ENCODE assay signal across 9 mouse cellular contexts in genomic region chr13:99284400-99285160, GRCm38 (mm10). TPM values are rescaled to one million over a fixed set of nuclear protein-coding genes. Genes with fewer than 3 reads are reported as not detected.
A peak's percentile ranks its signal among the peaks of the same experiment; 100 is the strongest.
DNase-seq lines count a peak whose midpoint lies in the region; ATAC-seq lines count a peak whose summit lies in the region.
"Had no signal": no experiment of that assay in that cellular context is flagged by ENCODE, and none has a peak within 500 bp of the region (broad histone marks: within the 10 kb centered on the region; RNA-seq: fewer than 3 reads in every experiment).

No protein-coding gene starts in this region.

- H3K36me3 ChIP-seq in neural tube, embryonic 15.5 days = no peaks in the 10 kb centered on the region
- no peaks in the 10 kb centered on the region for H3K36me3 ChIP-seq in limb, embryonic 10.5 days
- H3K36me3 ChIP-seq: liver, embryonic 13.5 days had no signal

- H3K4me2 ChIP-seq in neural tube, embryonic 15.5 days = peak overlapping the region; percentile 22; the same call in 1 of the 2 replicates
- H3K4me2 ChIP-seq: liver, embryonic 13.5 days had no signal

- DNase-seq in cerebellum, adult 18-20 months = peak; percentile 12 to 38
- DNase-seq in layer of hippocampus, postnatal 14 days (ENCODE audit: low spot score in 2 of 2) = peak; percentile 78 to 93
- DNase-seq in kidney, adult 8-10 months = no peak
- no peak for DNase-seq in limb, embryonic 10.5 days (ENCODE audit: low spot score)
- DNase-seq in kidney, postnatal 4 days = no peak
- DNase-seq in adrenal gland, adult 18-20 months (ENCODE audit: low spot score in 2 of 2) = no peak
- DNase-seq: liver, embryonic 13.5 days had no signal

- H3K4me1 ChIP-seq in neural tube, embryonic 15.5 days = peaks cover 28% of the 10 kb centered on the region
- peaks cover 8% of the 10 kb centered on the region; the same call in 1 of the 2 replicates for H3K4me1 ChIP-seq in limb, embryonic 10.5 days
- H3K4me1 ChIP-seq: liver, embryonic 13.5 days had no signal

- H3K9me3 ChIP-seq in neural tube, embryonic 15.5 days (replicated peaks) = no peaks in the 10 kb centered on the region
- no peaks in the 10 kb centered on the region for H3K9me3 ChIP-seq in limb, embryonic 10.5 days (replicated peaks)
- H3K9me3 ChIP-seq: liver, embryonic 13.5 days had no signal

- H3K9ac ChIP-seq in neural tube, embryonic 15.5 days (replicated peaks) = no peak overlapping the region
- H3K9ac ChIP-seq: liver, embryonic 13.5 days had no signal

- 32% methylated on average over 21 of the region's 21 CpGs for WGBS in neural tube, embryonic 15.5 days
- WGBS in limb, embryonic 10.5 days = 92% methylated on average over 21 of the region's 21 CpGs

- H3K27ac ChIP-seq in neural tube, embryonic 15.5 days (replicated peaks) = peak overlapping the region; percentile 69
- no peak overlapping the region for H3K27ac ChIP-seq in limb, embryonic 10.5 days
- H3K27ac ChIP-seq: liver, embryonic 13.5 days had no signal

- H3K27me3 ChIP-seq in neural tube, embryonic 15.5 days (replicated peaks) = no peaks in the 10 kb centered on the region
- no peaks in the 10 kb centered on the region for H3K27me3 ChIP-seq in limb, embryonic 10.5 days (ENCODE audit: low read depth, poor library complexity, severe bottlenecking)
- H3K27me3 ChIP-seq: liver, embryonic 13.5 days had no signal

- no peak overlapping the region for H3K4me3 ChIP-seq in neural tube, embryonic 15.5 days (replicated peaks)
- H3K4me3 ChIP-seq in limb, embryonic 10.5 days = no peak overlapping the region
- H3K4me3 ChIP-seq: liver, embryonic 13.5 days had no signal

- ATAC-seq in frontal cortex, adult (ENCODE audit: low TSS enrichment) = peak; percentile 65
- peak; percentile 75 for ATAC-seq in neural tube, embryonic 15.5 days (ENCODE audit: low FRiP score)

RNA-seq across cellular contexts. Expression of gene Ptcd2, which starts 59.9 kb away (rescaled TPM):
- 10 to 100 TPM; 30.2 to 32.8 TPM for total RNA-seq in layer of hippocampus, postnatal 14 days (2021)
- polyA plus RNA-seq in neural tube, embryonic 15.5 days (2015; fragmentation: Nextera tagmentation; extraction: Ambion mirVana) = 57.1 and 59.6 TPM in 2 replicates
- polyA plus RNA-seq in limb, embryonic 10.5 days (2016; fragmentation: Nextera tagmentation; extraction: Ambion mirVana) = 57.3 and 59.1 TPM in 2 replicates
- total RNA-seq in adrenal gland, adult 18-20 months (2021) = 10 to 100 TPM; 30.1 to 31.5 TPM

Comparison
In these comparisons a context has a peak if more than half of its experiments do, and no peak if none do; other contexts are left out.
1. DNase-seq: peak in cerebellum, adult 18-20 months (2 of 2) and layer of hippocampus, postnatal 14 days (2 of 2); none in kidney, adult 8-10 months (0 of 2), limb, embryonic 10.5 days (single experiment), kidney, postnatal 4 days (0 of 2) and adrenal gland, adult 18-20 months (0 of 2).